Mouse (Mus musculus): ENCODE results near the gene Rad51b.
A peak's percentile ranks its signal among the peaks of the same experiment; 100 is the strongest.

Rad51b gene

DNA sequence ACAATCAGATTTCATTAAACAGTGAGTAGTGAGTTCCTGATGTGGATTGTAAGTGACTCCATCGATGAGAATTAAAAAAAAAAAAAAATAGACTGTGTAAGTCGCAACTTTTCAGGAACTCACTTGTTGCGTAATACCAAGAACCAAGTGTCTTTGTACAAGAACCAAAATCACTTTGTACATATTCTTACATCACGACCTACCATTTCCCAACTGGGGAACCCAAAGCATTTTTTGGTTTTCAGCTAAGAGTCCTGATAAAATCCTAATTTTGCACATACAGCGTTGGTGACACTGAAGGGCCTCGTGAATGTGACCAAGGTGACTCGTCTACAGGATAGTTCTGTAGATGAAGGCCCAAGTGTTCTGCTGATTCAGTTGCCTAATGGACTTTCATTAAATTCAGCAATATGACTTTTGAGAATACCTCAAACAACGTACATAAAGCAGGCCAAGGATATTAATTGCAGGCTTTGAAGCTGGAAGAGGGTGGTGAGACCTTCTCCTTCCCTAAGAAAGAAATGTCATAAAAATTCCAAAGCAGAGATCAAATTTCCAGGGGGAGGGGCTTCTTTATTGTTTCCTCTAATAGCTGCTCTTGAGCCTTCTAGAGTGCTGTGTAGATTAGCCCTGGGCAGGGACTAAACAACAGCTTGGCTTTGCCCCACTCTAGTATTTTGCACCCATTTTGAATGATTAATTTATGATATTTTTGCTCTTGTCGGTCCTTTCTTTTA is 316.9 kb downstream of the Rad51b start:
- DNase-seq (ENCODE audit: low spot score): peak; percentile 73

GRCm38 (mm10) chr12:79614583-79614953 is 317.5 kb downstream of the Rad51b start:
- no peak for DNase-seq (ENCODE audit: low spot score)

- peak; percentile 57 for DNase-seq (ENCODE audit: low spot score)
These were observed 318.7 kb downstream of the Rad51b start for GRCm38 (mm10) chr12:79615717-79616316.

- no peak for DNase-seq (ENCODE audit: low spot score)
These were observed 321.9 kb downstream of the Rad51b start for GRCm38 (mm10) chr12:79619009-79619408.

DNA sequence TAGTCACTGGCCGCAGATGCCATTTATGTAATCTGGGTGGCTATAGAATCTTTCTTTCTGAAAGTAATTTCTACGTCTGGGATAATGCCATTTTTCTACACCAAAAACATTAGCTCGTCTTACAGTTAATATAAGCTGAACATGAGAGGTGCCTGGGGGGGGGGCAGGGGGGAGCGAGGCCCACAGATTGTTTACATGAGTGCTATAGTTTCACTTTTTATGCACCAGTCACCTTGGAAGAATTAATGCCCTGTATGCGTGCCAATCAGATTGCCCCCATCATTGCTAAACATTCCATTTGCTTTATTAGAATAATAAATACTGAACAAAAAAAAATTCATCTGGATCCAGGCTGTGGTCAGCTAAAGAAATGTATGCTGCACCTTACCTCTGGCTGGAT is 323.6 kb downstream of the Rad51b start:
- no peak for DNase-seq (ENCODE audit: low spot score)

GRCm38 (mm10) chr12:79623308-79623707 is 326.2 kb downstream of the Rad51b start:
- no peak for DNase-seq (ENCODE audit: low spot score)

GRCm38 (mm10) chr12:79625699-79626554 is 328.8 kb downstream of the Rad51b start:
- DNase-seq (ENCODE audit: low spot score): peak; percentile 56

DNA sequence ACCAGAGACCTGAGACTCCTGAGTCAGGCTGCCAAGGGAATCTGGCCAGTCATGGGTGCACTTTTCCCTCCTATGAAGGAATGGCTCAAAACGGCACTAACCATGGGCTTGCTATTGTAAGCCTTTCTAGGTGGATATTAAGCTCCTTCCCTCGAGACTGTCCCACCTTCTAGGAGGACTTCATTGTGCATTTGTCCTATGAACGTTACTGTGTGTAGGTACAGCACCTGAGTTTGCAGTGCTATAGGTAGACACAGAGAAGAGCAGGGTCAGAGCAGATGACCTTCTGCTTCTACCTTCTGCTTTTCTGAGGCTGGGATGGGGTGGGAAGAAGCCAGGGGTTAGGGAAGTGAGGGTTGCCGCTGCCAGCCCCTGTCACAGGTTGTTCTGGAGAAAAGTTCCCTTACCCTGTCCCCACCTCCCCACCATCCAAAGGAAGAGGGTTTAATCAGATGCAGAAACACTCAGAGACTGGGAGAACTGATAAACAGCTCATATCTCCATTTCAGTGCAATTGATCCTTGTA is 329.5 kb downstream of the Rad51b start:
- DNase-seq (ENCODE audit: low spot score): no peak

DNA sequence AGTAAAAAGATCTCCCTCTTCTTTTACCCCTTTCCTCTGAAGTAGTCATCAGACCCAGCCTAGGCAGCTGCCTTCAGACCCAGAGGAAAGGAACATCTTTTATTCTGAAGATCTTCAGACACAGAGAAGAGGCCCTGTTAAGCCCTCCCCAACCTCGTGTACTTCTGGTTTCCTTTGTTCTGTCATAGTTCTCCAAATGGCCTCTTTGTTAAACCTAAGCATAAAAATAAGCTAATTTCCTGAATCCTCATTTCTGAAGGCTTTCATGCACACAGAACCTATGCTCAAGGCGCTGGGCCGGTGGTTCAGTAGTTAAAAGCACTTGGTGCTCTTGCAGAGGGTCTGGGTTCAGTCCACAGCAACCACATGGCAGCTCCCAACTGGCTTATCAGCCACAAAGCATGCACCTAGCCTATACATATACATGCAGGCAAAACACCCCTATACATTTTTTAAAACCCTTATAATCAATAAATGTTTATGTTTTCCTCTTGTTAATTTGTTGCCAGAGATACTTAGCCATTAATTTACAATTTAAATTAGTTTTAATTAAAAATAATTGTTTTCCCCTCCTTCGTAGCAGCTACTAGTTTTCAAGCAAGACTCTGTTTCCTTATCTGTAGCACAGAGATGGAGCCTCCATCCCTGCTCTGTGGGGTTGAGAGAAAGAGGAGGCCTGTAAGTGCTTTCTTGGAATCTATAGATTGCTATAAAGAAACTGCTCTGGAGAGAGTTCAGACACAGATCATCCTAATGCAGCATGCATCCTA is 330.5 kb downstream of the Rad51b start:
- DNase-seq (ENCODE audit: low spot score): no peak

GRCm38 (mm10) chr12:79628121-79628774 is 331.2 kb downstream of the Rad51b start:
- DNase-seq (ENCODE audit: low spot score): no peak

GRCm38 (mm10) chr12:79629945-79630850 is 333.1 kb downstream of the Rad51b start:
- peak; percentile 39 for DNase-seq (ENCODE audit: low spot score)

DNA sequence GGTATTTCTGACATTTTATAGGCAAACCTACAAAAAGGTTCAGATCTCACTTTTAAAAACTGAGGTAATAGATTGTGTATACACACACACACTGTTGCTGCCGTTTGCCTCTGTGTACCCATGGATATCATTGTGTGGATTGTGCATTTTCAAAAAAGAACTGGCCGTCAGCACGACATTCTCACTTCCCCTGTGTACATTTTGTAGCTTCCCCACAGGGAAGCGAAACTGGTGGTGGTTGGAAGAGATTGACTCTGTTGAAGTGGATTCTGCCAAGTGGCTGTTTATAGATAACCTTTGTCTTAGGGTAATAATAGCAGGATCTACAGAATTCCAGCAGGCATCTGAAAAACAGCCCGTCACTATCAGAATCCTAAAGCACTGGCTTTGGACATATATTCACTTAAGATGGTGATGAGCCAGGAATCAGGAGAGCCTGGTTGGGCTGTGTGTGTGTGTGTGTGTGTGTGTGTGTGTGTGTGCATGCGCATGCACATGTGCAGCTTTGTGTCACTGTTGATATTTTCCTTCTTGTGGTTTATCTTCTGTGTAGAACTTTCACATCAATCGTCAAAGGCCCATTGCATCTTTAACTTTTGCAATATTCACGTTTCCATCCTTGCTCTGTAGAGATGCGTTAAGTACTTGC is 336.5 kb downstream of the Rad51b start:
- DNase-seq (ENCODE audit: low spot score): peak; percentile 52

DNA sequence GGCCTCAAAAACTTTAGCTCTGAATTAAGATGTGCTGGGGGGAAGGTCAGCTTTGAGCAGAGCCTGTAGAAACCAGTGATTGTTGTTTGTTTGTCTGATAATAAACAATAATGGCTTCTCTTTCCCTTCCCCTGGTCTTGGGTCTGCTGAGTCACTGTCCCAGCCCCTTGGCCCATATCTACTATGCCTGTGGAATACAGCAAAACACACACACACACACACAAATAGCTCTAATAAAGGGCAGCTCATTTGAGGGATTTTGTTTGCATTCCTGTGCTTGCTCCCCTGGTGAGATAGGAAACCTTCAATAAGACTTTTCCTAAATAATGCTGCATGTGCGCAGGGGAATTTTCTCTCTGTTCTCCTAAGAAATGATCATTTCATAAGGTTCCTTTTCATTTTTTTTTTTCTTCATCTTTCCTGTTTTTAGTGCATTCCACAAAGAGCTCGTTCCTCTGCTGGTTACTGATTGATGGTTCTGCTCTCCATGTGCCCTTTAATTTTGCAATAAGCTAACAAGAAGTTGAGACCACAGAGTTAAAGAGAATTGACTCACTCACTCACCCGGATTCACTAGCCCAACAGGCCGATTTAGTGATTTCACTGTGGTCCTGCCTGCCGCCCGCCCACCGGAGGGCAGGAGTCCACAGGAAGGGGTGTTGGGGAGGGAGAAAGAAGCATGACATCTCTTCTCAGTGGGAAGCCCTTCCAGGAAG is 344.6 kb downstream of the Rad51b start:
- peak; percentile 49 for DNase-seq (ENCODE audit: low spot score)

GRCm38 (mm10) chr12:79642715-79643114 is 345.6 kb downstream of the Rad51b start:
- peak; percentile 31 for DNase-seq (ENCODE audit: low spot score)

DNA sequence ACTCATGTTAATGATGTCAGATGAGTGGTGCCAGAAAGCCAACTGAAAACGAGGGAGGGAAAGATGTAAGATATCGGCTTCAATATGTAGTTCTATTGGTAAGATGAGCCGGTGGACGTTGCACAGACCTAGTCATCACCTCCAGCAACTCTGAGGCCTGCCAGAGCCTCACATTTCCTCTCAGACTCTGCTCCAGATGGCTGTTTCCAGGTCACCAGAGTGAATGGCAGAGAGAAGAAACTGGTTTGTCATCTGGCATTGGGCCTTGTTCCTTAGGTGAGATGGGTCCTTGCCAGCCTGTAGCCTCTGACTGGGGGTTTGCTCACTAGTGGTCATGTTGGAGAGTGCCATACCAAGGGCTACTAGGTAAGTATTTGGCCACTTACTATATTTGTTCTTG is 348.6 kb downstream of the Rad51b start:
- DNase-seq (ENCODE audit: low spot score): no peak

DNA sequence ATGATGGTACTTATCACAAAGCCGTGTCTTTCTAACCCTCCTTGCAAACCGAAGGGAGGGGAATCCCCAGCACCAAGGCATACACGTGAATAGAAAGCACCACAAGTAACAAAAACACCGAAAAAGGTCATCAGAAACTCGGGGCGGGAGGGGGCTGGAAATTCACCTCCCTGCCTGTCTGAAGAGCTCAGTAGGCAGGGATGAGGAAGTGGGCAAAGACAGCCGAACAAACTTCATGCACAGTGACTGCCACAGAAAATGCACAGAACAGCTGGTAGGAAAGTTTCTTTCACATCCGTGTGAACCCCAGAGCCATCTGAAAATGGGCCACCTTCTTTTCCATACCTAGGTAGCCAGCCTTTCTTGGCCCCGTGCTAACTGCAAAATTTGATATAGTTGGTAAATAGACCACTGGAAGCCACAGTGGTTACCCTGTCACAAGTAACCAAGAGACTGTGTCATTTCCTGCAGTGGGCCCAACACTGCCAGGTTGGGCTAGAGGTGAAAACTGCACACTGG is 349.6 kb downstream of the Rad51b start:
- DNase-seq (ENCODE audit: low spot score): peak; percentile 79

GRCm38 (mm10) chr12:79647382-79647781 is 350.3 kb downstream of the Rad51b start:
- no peak for DNase-seq (ENCODE audit: low spot score)

DNA sequence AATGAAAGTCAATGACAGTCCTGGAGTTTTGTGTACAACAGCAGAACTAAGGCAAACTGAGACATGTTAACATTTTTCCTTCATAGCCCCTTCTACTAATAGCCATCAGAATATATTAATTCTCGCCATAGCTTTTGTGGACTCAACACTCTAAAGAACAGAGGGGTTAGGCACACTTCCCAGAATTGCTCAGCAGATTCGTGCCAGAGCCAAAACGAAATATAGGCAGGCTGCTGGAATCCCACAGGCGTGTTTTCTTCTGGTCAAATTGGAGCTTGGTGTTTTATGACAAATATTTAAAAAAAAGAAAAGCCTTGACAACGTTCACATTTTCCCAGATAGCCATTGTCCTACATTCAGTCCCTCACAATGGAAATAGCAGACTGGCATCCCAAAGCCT is 350.9 kb downstream of the Rad51b start:
- no peak for DNase-seq (ENCODE audit: low spot score)
